Mouse (Mus musculus) E14TG2a.4 (cell line): Measurements from ENCODE around the gene Psrc1.

ENCODE experiments used
- CTCF ChIP-seq: conservative IDR thresholded peaks from 2 replicates; pipeline ENCODE4 v1.5.1; 2014; ENCODE audit warnings: low read length
- NANOG ChIP-seq: IDR thresholded peaks from 2 replicates; pipeline ENCODE4 v1.6.1; 2014; ENCODE audit warnings: borderline replicate concordance, low read length, mixed read lengths
- POU5F1 ChIP-seq: IDR thresholded peaks from 2 replicates; pipeline ENCODE4 v1.6.1; 2014; ENCODE audit warnings: low read length, borderline replicate concordance

- TF ChIP-seq CTCF, result no peak
- no peak for TF ChIP-seq NANOG
- TF ChIP-seq POU5F1, result no peak
These were observed 39.4 kb downstream of the Psrc1 start for GRCm38 (mm10) chr3:108423006-108423405.
